8 mouse cellular contexts compared by ENCODE assay signal in genomic region chr13:38690028-38690427, GRCm38 (mm10). TPM values are rescaled to one million over a fixed set of nuclear protein-coding genes. Genes with fewer than 3 reads are reported as not detected.
DNase-seq lines count a peak whose midpoint lies in the region; ATAC-seq lines count a peak whose summit lies in the region.

No protein-coding gene starts in this region.

- 71% methylated on average over 3 of the region's 3 CpGs for WGBS in forebrain, embryonic 14.5 days
- WGBS in forebrain, embryonic 10.5 days = 67% methylated on average over 3 of the region's 3 CpGs
- WGBS in neural tube, embryonic 15.5 days = 56% methylated on average over 3 of the region's 3 CpGs

- intact Hi-C loops in left cerebral cortex, postnatal 4 days (cut with DNase I) = loop anchor here (10.0 kb wide), 1 partner anchor 325 kb away; no protein-coding TSS in a partner anchor

- H3K27me3 ChIP-seq in forebrain, embryonic 14.5 days (replicated peaks; ENCODE audit: control insufficient read depth, insufficient read depth, low read length) = no peaks in the 10 kb centered on the region
- no peaks in the 10 kb centered on the region for H3K27me3 ChIP-seq in forebrain, embryonic 10.5 days (ENCODE audit: poor library complexity, severe bottlenecking)
- no peaks in the 10 kb centered on the region for H3K27me3 ChIP-seq in neural tube, embryonic 15.5 days (replicated peaks)

- H3K4me1 ChIP-seq in forebrain, embryonic 14.5 days (ENCODE audit: control insufficient read depth, insufficient read depth, low read length) = no peaks in the 10 kb centered on the region
- no peaks in the 10 kb centered on the region for H3K4me1 ChIP-seq in forebrain, embryonic 10.5 days
- no peaks in the 10 kb centered on the region for H3K4me1 ChIP-seq in neural tube, embryonic 15.5 days

- no peak overlapping the region for H3K4me3 ChIP-seq in forebrain, embryonic 14.5 days (ENCODE audit: low read depth, low read length)
- no peak overlapping the region for H3K4me3 ChIP-seq in forebrain, embryonic 10.5 days
- no peak overlapping the region for H3K4me3 ChIP-seq in neural tube, embryonic 15.5 days (replicated peaks)

- no peak overlapping the region for H3K27ac ChIP-seq in forebrain, embryonic 14.5 days (ENCODE audit: low read depth, low read length)
- no peak overlapping the region for H3K27ac ChIP-seq in forebrain, embryonic 10.5 days
- no peak overlapping the region for H3K27ac ChIP-seq in neural tube, embryonic 15.5 days (replicated peaks)

- no peak overlapping the region for H3K9ac ChIP-seq in forebrain, embryonic 14.5 days (ENCODE audit: low read length)
- H3K9ac ChIP-seq in neural tube, embryonic 15.5 days (replicated peaks) = no peak overlapping the region

- H3K36me3 ChIP-seq in forebrain, embryonic 14.5 days (ENCODE audit: control insufficient read depth, insufficient read depth, low read length) = no peaks in the 10 kb centered on the region
- H3K36me3 ChIP-seq in forebrain, embryonic 10.5 days (replicated peaks) = no peaks in the 10 kb centered on the region
- H3K36me3 ChIP-seq in neural tube, embryonic 15.5 days = no peaks in the 10 kb centered on the region

- H3K4me2 ChIP-seq in forebrain, embryonic 14.5 days (ENCODE audit: low read length) = no peak overlapping the region
- no peak overlapping the region for H3K4me2 ChIP-seq in neural tube, embryonic 15.5 days

- peak; percentile 48 for DNase-seq in forebrain, embryonic 14.5 days (ENCODE audit: low spot score)
- no peak for DNase-seq in forebrain, embryonic 10.5 days (ENCODE audit: extremely low spot score, low spot score)
- peak; percentile 17 for DNase-seq in neural tube, embryonic 10.5 days (ENCODE audit: extremely low spot score, low spot score)
- peak; percentile 6 to 14 for DNase-seq in frontal cortex, postnatal 10 days (ENCODE audit: low spot score in 2 of 2)
- DNase-seq in left cerebral cortex, postnatal 4 days = peak; percentile 13
- peak; percentile 33 for DNase-seq in right cerebral cortex, postnatal 4 days
- DNase-seq in thymus, postnatal 10 days (ENCODE audit: low spot score in 2 of 2) = no peak

- ATAC-seq in forebrain, embryonic 14.5 days = no peak
- no peak; the same call in 1 of the 2 replicates for ATAC-seq in neural tube, embryonic 15.5 days (ENCODE audit: low FRiP score)

- H3K9me3 ChIP-seq in forebrain, embryonic 14.5 days (replicated peaks; ENCODE audit: control insufficient read depth, low read length) = no peaks in the 10 kb centered on the region
- no peaks in the 10 kb centered on the region for H3K9me3 ChIP-seq in forebrain, embryonic 10.5 days
- no peaks in the 10 kb centered on the region for H3K9me3 ChIP-seq in neural tube, embryonic 15.5 days (replicated peaks)

RNA-seq across cellular contexts. Expression of gene Eef1e1, which starts 31.2 kb away (rescaled TPM):
- polyA plus RNA-seq in forebrain, embryonic 14.5 days (2014; fragmentation: Nextera tagmentation; extraction: Ambion mirVana) = 104 and 112 TPM in 2 replicates
- 73.8 and 77.7 TPM in 2 replicates for polyA plus RNA-seq in forebrain, embryonic 10.5 days (2016; fragmentation: Nextera tagmentation; extraction: Ambion mirVana)
- polyA plus RNA-seq in neural tube, embryonic 15.5 days (2015; fragmentation: Nextera tagmentation; extraction: Ambion mirVana) = 98.3 and 100 TPM in 2 replicates
- 10 to 100 TPM; 65.3 to 72.2 TPM for total RNA-seq in left cerebral cortex, postnatal 4 days (2021)

RNA-seq across cellular contexts. Expression of gene Bloc1s5, which starts 55.1 kb away (rescaled TPM):
- 21.6 and 24.6 TPM in 2 replicates for polyA plus RNA-seq in forebrain, embryonic 14.5 days (2014; fragmentation: Nextera tagmentation; extraction: Ambion mirVana)
- polyA plus RNA-seq in forebrain, embryonic 10.5 days (2016; fragmentation: Nextera tagmentation; extraction: Ambion mirVana) = 24.2 and 27.0 TPM in 2 replicates
- 18.8 and 19.0 TPM in 2 replicates for polyA plus RNA-seq in neural tube, embryonic 15.5 days (2015; fragmentation: Nextera tagmentation; extraction: Ambion mirVana)
- total RNA-seq in left cerebral cortex, postnatal 4 days (2021) = 10 to 100 TPM; 10.4 to 11.4 TPM

Comparison
In these comparisons a context has a peak if more than half of its experiments do, and no peak if none do; other contexts are left out.
1. DNase-seq: peak in forebrain, embryonic 14.5 days (single experiment), neural tube, embryonic 10.5 days (single experiment), frontal cortex, postnatal 10 days (2 of 2), left cerebral cortex, postnatal 4 days (single experiment) and right cerebral cortex, postnatal 4 days (single experiment); none in forebrain, embryonic 10.5 days (single experiment) and thymus, postnatal 10 days (0 of 2).